Mouse (Mus musculus) midbrain, postnatal 0 days (tissue): ENCODE results near the gene Mcur1. TPM values are rescaled to one million over a fixed set of nuclear protein-coding genes. Genes with fewer than 3 reads are reported as not detected.

Experiments
- ATAC-seq: fragments of 200-750 bp; cut with Nextera tagmentation; 2 replicates; pipeline ENCODE4 v1.8.0; 2017; ENCODE audit warnings: moderate number of reproducible peaks, mild to moderate bottlenecking, moderate TSS enrichment, moderate library complexity; ENCODE audit not compliant: low FRiP score
- DNase-seq: peaks from one replicate; pipeline ENCODE4 v3.0.0-alpha.2; 2015; ENCODE audit warnings: low spot score
- H3K27ac ChIP-seq: fragments of 300-500 bp; sonication (generic); 2 replicates; pipeline ENCODE4 v1.5.1; 2014; ENCODE audit warnings: low read depth, mild to moderate bottlenecking, low read length, mixed read lengths
- H3K27me3 ChIP-seq: fragments of 300-500 bp; sonication (generic); 2 replicates; pipeline ENCODE4 v1.6.1; 2014; ENCODE audit warnings: low read length, control low read depth, mixed read lengths; ENCODE audit not compliant: insufficient read depth
- H3K36me3 ChIP-seq: fragments of 300-500 bp; sonication (generic); 2 replicates; pipeline ENCODE4 v1.6.1; 2014; ENCODE audit warnings: low read length, control low read depth, mixed read lengths; ENCODE audit not compliant: insufficient read depth
- H3K4me1 ChIP-seq: fragments of 300-500 bp; sonication (generic); 2 replicates; pipeline ENCODE4 v1.6.1; 2014; ENCODE audit warnings: mild to moderate bottlenecking, control low read depth, antibody characterized with exemption, low read length, mixed read lengths; ENCODE audit not compliant: insufficient read depth
- H3K4me2 ChIP-seq: fragments of 300-500 bp; sonication (generic); 2 replicates; pipeline ENCODE4 v1.6.1; 2014; ENCODE audit warnings: low read depth, mild to moderate bottlenecking, low read length, mixed read lengths; ENCODE audit not compliant: poor library complexity, severe bottlenecking
- H3K4me3 ChIP-seq: fragments of 300-500 bp; sonication (generic); 2 replicates; pipeline ENCODE4 v1.5.1; 2014; ENCODE audit warnings: low read depth, mild to moderate bottlenecking, low read length, moderate library complexity
- H3K9ac ChIP-seq: fragments of 300-500 bp; sonication (generic); replicated peaks from 2 replicates; pipeline ENCODE4 v1.6.1; 2014; ENCODE audit warnings: mild to moderate bottlenecking, low read length, moderate library complexity, mixed read lengths; ENCODE audit not compliant: poor library complexity, severe bottlenecking
- H3K9me3 ChIP-seq: fragments of 300-500 bp; sonication (generic); 2 replicates; pipeline ENCODE4 v1.6.1; 2016; ENCODE audit warnings: low read length, control low read depth
- CTCF ChIP-seq: IDR thresholded peaks from 2 replicates; pipeline ENCODE4 v1.5.1; 2016; ENCODE audit warnings: antibody characterized with exemption, mild to moderate bottlenecking
- WGBS: fragments of 180-500 bp; shearing (Covaris S2); extraction: QIAGEN DNeasy Blood & Tissue Kit; methylation state at CpG from one replicate; pipeline ENCODE4 v1.1.7; 2014; 5-methylcytosine and 5-hydroxymethylcytosine counted together
- polyA plus RNA-seq: library from polyadenylated mRNA; unstranded; fragments of >200 nt; fragmentation: Nextera tagmentation; extraction: Ambion mirVana; gene quantifications from 2 replicates; pipeline ENCODE4 v1.2.1, GENCODE M21; 2015
- total RNA-seq: library from RNA; depleted of rRNA; stranded (reverse); fragments of >200 nt; gene quantifications from 2 replicates; pipeline ENCODE4 v1.2.3, GENCODE M21; 2014; rRNA removed

The Mcur1 gene
- total RNA-seq (9.9 and 10.9 TPM in 2 replicates), polyA plus RNA-seq (6.1 and 7.0 TPM in 2 replicates)

- peak within 1 kb of the TSS; percentile 73 for H3K4me3 ChIP-seq
- H3K4me2 ChIP-seq: peak within 1 kb of the TSS; percentile 80
- peak; percentile 87 for DNase-seq
- H3K9ac ChIP-seq: peak within 1 kb of the TSS; percentile 65
- H3K27ac ChIP-seq: peak within 1 kb of the TSS; percentile 80
- no peak for TF ChIP-seq CTCF
- H3K4me1 ChIP-seq: peaks cover 4% of the 10 kb centered on the region; the same call in 1 of the 2 replicates
- ATAC-seq: peak; percentile 91
- whole genome bisulfite sequencing: under 1% methylated on average over 88 of the region's 100 CpGs
- H3K27me3 ChIP-seq: no peaks in the 10 kb centered on the region
- H3K36me3 ChIP-seq: no peaks in the 10 kb centered on the region
- H3K9me3 ChIP-seq: no peaks in the 10 kb centered on the region
These were observed at the start of gene Mcur1 for GRCm38 (mm10) chr13:43559711-43560457. Gene Mcur1, minus strand, starts transcription at chr13:43560191.

GRCm38 (mm10) chr13:43608854-43609253 lies 48.9 kb upstream of the Mcur1 start:
- no peak overlapping the region for H3K4me2 ChIP-seq
- no peak for TF ChIP-seq CTCF
- no peak overlapping the region for H3K27ac ChIP-seq
- H3K9me3 ChIP-seq: no peaks in the 10 kb centered on the region
- 82% methylated on average over 6 of the region's 6 CpGs for WGBS
- DNase-seq: no peak
- no peaks in the 10 kb centered on the region for H3K4me1 ChIP-seq
- no peak overlapping the region for H3K4me3 ChIP-seq
- H3K9ac ChIP-seq: no peak overlapping the region
- H3K36me3 ChIP-seq: no peaks in the 10 kb centered on the region
- H3K27me3 ChIP-seq: no peaks in the 10 kb centered on the region
- no peak for ATAC-seq

GRCm38 (mm10) chr13:43603042-43603441 lies 43.1 kb upstream of the Mcur1 start:
- 58% methylated on average over 13 of the region's 13 CpGs for WGBS
- Histone ChIP-seq H3K4me3 (no peak overlapping the region), H3K4me1 (no peaks in the 10 kb centered on the region), H3K36me3 (no peaks in the 10 kb centered on the region), H3K27ac (no peak overlapping the region), H3K4me2 (no peak overlapping the region), H3K9me3 (no peaks in the 10 kb centered on the region), H3K9ac (no peak overlapping the region), H3K27me3 (no peaks in the 10 kb centered on the region)
- DNase-seq (peak; percentile 85), ATAC-seq (no peak)
- TF ChIP-seq CTCF: no peak

GRCm38 (mm10) chr13:43602440-43602839 lies 42.4 kb upstream of the Mcur1 start:
- H3K9me3 ChIP-seq: no peaks in the 10 kb centered on the region
- no peaks in the 10 kb centered on the region for H3K27me3 ChIP-seq
- DNase-seq: no peak
- no peak for TF ChIP-seq CTCF
- WGBS: 95% methylated on average over 2 of the region's 2 CpGs
- no peak overlapping the region for H3K27ac ChIP-seq
- ATAC-seq: no peak
- H3K9ac ChIP-seq: no peak overlapping the region
- H3K36me3 ChIP-seq: no peaks in the 10 kb centered on the region
- no peaks in the 10 kb centered on the region for H3K4me1 ChIP-seq
- no peak overlapping the region for H3K4me2 ChIP-seq
- H3K4me3 ChIP-seq: no peak overlapping the region

GRCm38 (mm10) chr13:43600967-43601366 lies 41.0 kb upstream of the Mcur1 start:
- no peak for DNase-seq
- TF ChIP-seq CTCF: no peak
- no peak overlapping the region for H3K4me2 ChIP-seq
- H3K27me3 ChIP-seq: no peaks in the 10 kb centered on the region
- 94% methylated on average over 6 of the region's 6 CpGs for WGBS
- H3K36me3 ChIP-seq: no peaks in the 10 kb centered on the region
- H3K4me1 ChIP-seq: no peaks in the 10 kb centered on the region
- no peaks in the 10 kb centered on the region for H3K9me3 ChIP-seq
- no peak overlapping the region for H3K9ac ChIP-seq
- no peak overlapping the region for H3K27ac ChIP-seq
- ATAC-seq: no peak
- H3K4me3 ChIP-seq: no peak overlapping the region

- H3K27me3 ChIP-seq: no peaks in the 10 kb centered on the region
- H3K27ac ChIP-seq: no peak overlapping the region
- ATAC-seq (no peak), DNase-seq (peak; percentile 84)
- 68% methylated on average over 4 of the region's 4 CpGs for WGBS
- no peaks in the 10 kb centered on the region for H3K4me1 ChIP-seq
- H3K9ac ChIP-seq: no peak overlapping the region
- no peaks in the 10 kb centered on the region for H3K36me3 ChIP-seq
- H3K9me3 ChIP-seq: no peaks in the 10 kb centered on the region
- no peak overlapping the region for H3K4me3 ChIP-seq
- TF ChIP-seq CTCF: peak; percentile 95
- H3K4me2 ChIP-seq: no peak overlapping the region
These were observed 35.9 kb upstream of the Mcur1 start for GRCm38 (mm10) chr13:43595896-43596295.
